16 mouse cellular contexts compared by ENCODE assay signal in the genomic region with DNA sequence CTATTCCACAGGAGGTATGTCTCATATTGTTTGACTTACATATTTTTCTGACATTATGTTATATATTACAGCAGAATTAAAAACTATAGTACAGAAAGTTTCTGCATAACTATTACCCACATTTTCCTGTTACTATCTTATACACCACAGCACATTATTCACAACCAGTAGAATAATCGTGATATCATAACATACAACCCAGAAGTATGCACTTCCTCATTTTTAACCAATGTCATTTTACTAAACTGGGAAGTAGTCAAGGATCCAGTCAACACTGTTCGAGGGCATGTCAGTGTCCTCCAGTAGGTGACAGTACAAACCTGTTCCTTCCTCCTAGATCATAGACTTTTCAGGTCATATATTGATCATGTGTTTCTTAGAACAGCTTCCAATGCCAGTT.
"Had no signal": no experiment of that assay in that cellular context is flagged by ENCODE, and none has a peak within 500 bp of the region (broad histone marks: within the 10 kb centered on the region; RNA-seq: fewer than 3 reads in every experiment).

No protein-coding gene starts in this region.

- H3K36me3 ChIP-seq: lung, embryonic 15.5 days; midbrain, embryonic 12.5 days; midbrain, embryonic 15.5 days; neural tube, embryonic 13.5 days had no signal

- H3K4me1 ChIP-seq: lung, embryonic 15.5 days; midbrain, embryonic 12.5 days; midbrain, embryonic 15.5 days; neural tube, embryonic 13.5 days had no signal

- H3K4me3 ChIP-seq: lung, embryonic 15.5 days; midbrain, embryonic 12.5 days; midbrain, embryonic 15.5 days; myocyte; neural tube, embryonic 13.5 days had no signal

- H3K9me3 ChIP-seq: lung, embryonic 15.5 days; midbrain, embryonic 12.5 days; midbrain, embryonic 15.5 days; neural tube, embryonic 13.5 days had no signal

- ATAC-seq: midbrain, embryonic 15.5 days had no signal

- H3K27me3 ChIP-seq: lung, embryonic 15.5 days; midbrain, embryonic 12.5 days; midbrain, embryonic 15.5 days; neural tube, embryonic 13.5 days had no signal

- H3K27ac ChIP-seq: liver, embryonic 14.5 days; lung, embryonic 15.5 days; midbrain, embryonic 12.5 days; midbrain, embryonic 15.5 days; neural tube, embryonic 13.5 days had no signal

- DNase-seq: kidney, adult 18-20 months; kidney, postnatal 10 days; kidney, postnatal 36 days; lung, adult 18-20 months; lung, postnatal 10 days; lung, postnatal 36 days; retina, postnatal 1 day; thymus, adult 18-20 months; thymus, postnatal 36 days had no signal

- H3K4me2 ChIP-seq: liver, embryonic 11.5 days; lung, embryonic 15.5 days; midbrain, embryonic 12.5 days; midbrain, embryonic 15.5 days; neural tube, embryonic 13.5 days had no signal

- H3K9ac ChIP-seq: liver, embryonic 14.5 days; lung, embryonic 15.5 days; midbrain, embryonic 12.5 days; midbrain, embryonic 15.5 days; neural tube, embryonic 13.5 days had no signal
